Mouse (Mus musculus) forebrain, embryonic 10.5 days (tissue): ENCODE results near the gene Avpr1a. TPM values are rescaled to one million over a fixed set of nuclear protein-coding genes. Genes with fewer than 3 reads are reported as not detected.

Source experiments
- DNase-seq: peaks from one replicate; pipeline ENCODE4 v3.0.0-alpha.2; 2017; ENCODE audit warnings: low spot score; ENCODE audit errors: extremely low spot score
- H3K27ac ChIP-seq: fragments of 300-500 bp; sonication (generic); 2 replicates; pipeline ENCODE4 v1.5.1; 2016; ENCODE audit warnings: mild to moderate bottlenecking
- H3K27me3 ChIP-seq: fragments of 300-500 bp; sonication (generic); 2 replicates; pipeline ENCODE4 v1.6.1; 2016; ENCODE audit warnings: mild to moderate bottlenecking; ENCODE audit not compliant: poor library complexity, severe bottlenecking
- H3K36me3 ChIP-seq: fragments of 300-500 bp; sonication (generic); replicated peaks from 2 replicates; pipeline ENCODE4 v1.6.1; 2016; ENCODE audit warnings: mild to moderate bottlenecking, moderate library complexity
- H3K4me1 ChIP-seq: fragments of 300-500 bp; sonication (generic); 2 replicates; pipeline ENCODE4 v1.6.1; 2016
- H3K4me3 ChIP-seq: fragments of 300-500 bp; sonication (generic); 2 replicates; pipeline ENCODE4 v1.5.1; 2016; ENCODE audit warnings: mild to moderate bottlenecking, moderate library complexity
- H3K9me3 ChIP-seq: fragments of 300-500 bp; sonication (generic); 2 replicates; pipeline ENCODE4 v1.6.1; 2016; ENCODE audit warnings: mild to moderate bottlenecking, moderate library complexity
- WGBS: fragments of 180-500 bp; shearing (Covaris S2); methylation state at CpG from one replicate; pipeline ENCODE4 v1.1.7; 2016; 5-methylcytosine and 5-hydroxymethylcytosine counted together
- polyA plus RNA-seq: library from polyadenylated mRNA; unstranded; fragments of >200 nt; fragmentation: Nextera tagmentation; extraction: Ambion mirVana; gene quantifications from 2 replicates; pipeline ENCODE4 v1.2.1, GENCODE M21; 2016

The Avpr1a gene
- polyA plus RNA-seq, 1 experiment from 2014 or later, result 0.11 TPM

DNA sequence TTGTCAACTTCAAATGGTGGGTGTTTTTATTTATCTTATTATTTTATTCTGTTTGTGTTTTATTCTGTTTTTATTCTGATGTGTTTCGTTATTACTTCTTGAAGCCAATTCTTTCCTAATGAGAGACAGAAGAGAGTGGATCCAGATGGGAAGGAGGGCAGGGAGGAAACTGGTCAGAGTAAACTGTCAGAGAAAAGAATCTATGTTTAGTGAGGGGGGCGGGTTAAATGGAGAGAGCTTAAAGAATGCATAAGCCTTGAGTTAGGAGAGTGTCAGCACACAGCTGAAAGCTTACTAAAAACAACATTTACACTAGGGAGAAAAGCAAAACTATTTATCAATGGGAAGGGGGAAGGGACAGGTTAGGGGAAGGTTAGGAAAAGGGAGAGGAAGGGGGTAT is 50.3 kb downstream of the Avpr1a start:
- DNase-seq, result no peak
- Histone ChIP-seq H3K36me3 (no peaks in the 10 kb centered on the region), H3K4me1 (peaks cover 29% of the 10 kb centered on the region), H3K9me3 (no peaks in the 10 kb centered on the region), H3K4me3 (no peak overlapping the region), H3K27me3 (0 out of 2 replicates have a peak, but pooled peaks cover 11% of the 10 kb centered on the region), H3K27ac (no peak overlapping the region)
- 28% methylated on average over 2 of the region's 2 CpGs for WGBS

DNA sequence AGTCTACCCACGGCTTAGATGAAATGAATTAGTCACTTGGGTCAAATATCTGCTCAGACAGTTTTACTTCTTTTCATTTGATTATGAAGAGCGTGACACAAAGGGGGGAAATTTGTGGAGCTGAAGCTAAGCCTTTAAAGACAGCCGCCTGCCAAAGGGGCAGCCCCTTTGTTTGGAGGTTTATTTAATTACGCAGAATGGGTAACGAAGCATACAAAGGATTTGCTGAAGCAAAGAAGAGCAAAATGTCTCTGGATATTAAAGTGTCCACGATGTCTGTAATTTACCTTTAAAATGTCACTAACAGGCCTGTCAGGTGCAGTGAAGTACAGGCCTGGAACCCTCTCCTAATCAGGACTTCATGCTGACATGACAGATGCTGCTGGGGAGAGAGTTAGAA is 51.0 kb downstream of the Avpr1a start:
- Histone ChIP-seq H3K9me3 (no peaks in the 10 kb centered on the region), H3K27ac (no peak overlapping the region), H3K4me3 (no peak overlapping the region), H3K4me1 (peaks cover 29% of the 10 kb centered on the region), H3K27me3 (0 out of 2 replicates have a peak, but pooled peaks cover 11% of the 10 kb centered on the region), H3K36me3 (no peaks in the 10 kb centered on the region)
- WGBS, result 16% methylated on average over 6 of the region's 6 CpGs
- DNase-seq, result no peak

Other genes starting within 250 kb of the Avpr1a start
- gene Ppm1h, start 230.3 kb downstream of the Avpr1a start, polyA plus RNA-seq, result 2.7 and 3.7 TPM in 2 replicates